Mouse (Mus musculus) forebrain, embryonic 16.5 days (tissue): Measurements from ENCODE around the gene Rnf152. TPM values are rescaled to one million over a fixed set of nuclear protein-coding genes. Genes with fewer than 3 reads are reported as not detected.

ENCODE experiments used
- ATAC-seq: fragments of 200-750 bp; cut with Nextera tagmentation; 2 replicates; pipeline ENCODE4 v1.8.0; 2017; ENCODE audit warnings: mild to moderate bottlenecking, moderate library complexity
- H3K27ac ChIP-seq: fragments of 300-500 bp; sonication (generic); 2 replicates; pipeline ENCODE4 v1.5.1; 2014; ENCODE audit warnings: low read length, control low read depth
- H3K27me3 ChIP-seq: fragments of 300-500 bp; sonication (generic); replicated peaks from 2 replicates; pipeline ENCODE4 v1.6.1; 2014; ENCODE audit warnings: low read length; ENCODE audit not compliant: control insufficient read depth, insufficient read depth
- H3K36me3 ChIP-seq: fragments of 300-500 bp; sonication (generic); 2 replicates; pipeline ENCODE4 v1.6.1; 2014; ENCODE audit not compliant: control insufficient read depth, insufficient read depth
- H3K4me1 ChIP-seq: fragments of 300-500 bp; sonication (generic); replicated peaks from 2 replicates; pipeline ENCODE4 v1.6.1; 2014; ENCODE audit warnings: low read length; ENCODE audit not compliant: control insufficient read depth, insufficient read depth
- H3K4me2 ChIP-seq: fragments of 300-500 bp; sonication (generic); 2 replicates; pipeline ENCODE4 v1.6.1; 2014; ENCODE audit warnings: mild to moderate bottlenecking, low read length, control low read depth
- H3K4me3 ChIP-seq: fragments of 300-500 bp; sonication (generic); replicated peaks from 2 replicates; pipeline ENCODE4 v1.5.1; 2014; ENCODE audit warnings: mild to moderate bottlenecking, low read length, control low read depth
- H3K9ac ChIP-seq: fragments of 300-500 bp; sonication (generic); replicated peaks from 2 replicates; pipeline ENCODE4 v1.6.1; 2014; ENCODE audit warnings: low read depth, low read length, control low read depth
- H3K9me3 ChIP-seq: fragments of 300-500 bp; sonication (generic); 2 replicates; pipeline ENCODE4 v1.6.1; 2016; ENCODE audit warnings: low read length; ENCODE audit not compliant: control insufficient read depth
- WGBS: fragments of 180-500 bp; shearing (Covaris S2); extraction: QIAGEN DNeasy Blood & Tissue Kit; methylation state at CpG from one replicate; pipeline ENCODE4 v1.1.7; 2014; 5-methylcytosine and 5-hydroxymethylcytosine counted together
- polyA plus RNA-seq: library from polyadenylated mRNA; unstranded; fragments of >200 nt; fragmentation: Nextera tagmentation; extraction: Ambion mirVana; gene quantifications from 2 replicates; pipeline ENCODE4 v1.2.1, GENCODE M21; 2015

Rnf152 gene
- polyA plus RNA-seq, 1 experiment from 2014 or later = 9.2 TPM

GRCm38 (mm10) chr1:105354901-105355891 is 1.3 kb downstream of the Rnf152 start:
- Histone ChIP-seq H3K4me3 (peak overlapping the region; percentile 65), H3K27ac (peak overlapping the region; percentile 51), H3K27me3 (no peaks in the 10 kb centered on the region), H3K4me2 (peak overlapping the region; percentile 81), H3K9me3 (no peaks in the 10 kb centered on the region), H3K9ac (peak overlapping the region; percentile 71), H3K4me1 (0 out of 2 replicates have a peak, but pooled peaks cover 2% of the 10 kb centered on the region), H3K36me3 (no peaks in the 10 kb centered on the region)
- ATAC-seq = peak; percentile 70
- WGBS = 6% methylated on average over 30 of the region's 30 CpGs

DNA sequence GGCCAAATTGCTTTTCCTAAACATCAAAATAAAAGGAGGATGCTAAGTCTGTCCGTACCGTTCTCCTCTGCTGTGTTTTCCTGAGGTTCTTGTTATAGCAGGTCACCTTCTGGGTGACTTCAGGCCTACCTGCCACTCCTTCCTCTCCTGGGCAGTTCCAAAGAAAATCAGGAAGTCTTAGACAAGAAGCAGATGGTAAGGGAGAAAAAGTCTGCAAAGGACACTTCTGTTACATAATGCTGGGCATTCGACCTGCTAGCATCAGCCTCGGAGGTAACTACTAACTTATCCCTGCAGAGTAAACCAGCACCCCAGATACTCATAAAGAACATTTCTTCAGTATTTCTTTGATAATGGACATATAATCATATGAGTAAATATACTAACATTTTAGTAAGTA is 4.7 kb downstream of the Rnf152 start:
- Histone ChIP-seq H3K4me3 (no peak overlapping the region), H3K9ac (no peak overlapping the region), H3K4me2 (no peak overlapping the region), H3K4me1 (0 out of 2 replicates have a peak, but pooled peaks cover 2% of the 10 kb centered on the region), H3K9me3 (no peaks in the 10 kb centered on the region), H3K27me3 (no peaks in the 10 kb centered on the region), H3K36me3 (no peaks in the 10 kb centered on the region), H3K27ac (no peak overlapping the region)
- ATAC-seq = no peak
- WGBS = 95% methylated on average over 4 of the region's 4 CpGs

GRCm38 (mm10) chr1:105342305-105342704 is 14.2 kb downstream of the Rnf152 start:
- ATAC-seq = no peak
- no peak overlapping the region for H3K4me3 ChIP-seq

DNA sequence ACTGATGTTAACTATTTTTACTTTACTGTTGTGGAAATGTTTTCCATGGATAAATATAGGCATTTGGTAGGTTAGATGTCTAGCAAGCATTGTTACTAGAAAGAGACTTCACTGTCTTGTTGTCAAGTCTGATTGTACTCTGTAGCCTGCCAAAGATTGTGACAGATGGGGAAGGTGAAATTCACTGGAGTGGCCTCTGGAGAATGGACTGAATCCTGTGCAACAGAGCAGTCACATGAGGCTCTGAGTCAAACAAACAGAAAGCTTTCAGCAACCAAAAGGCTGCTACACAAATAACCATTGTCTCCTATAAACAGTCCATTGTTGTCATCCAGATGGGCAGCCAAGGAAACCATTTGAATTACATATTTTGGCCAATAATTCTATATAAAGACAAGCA is 15.6 kb downstream of the Rnf152 start:
- no peaks in the 10 kb centered on the region for H3K27me3 ChIP-seq
- H3K9ac ChIP-seq = no peak overlapping the region
- no peak overlapping the region for H3K4me2 ChIP-seq
- H3K9me3 ChIP-seq = no peaks in the 10 kb centered on the region
- H3K4me3 ChIP-seq = no peak overlapping the region
- no peaks in the 10 kb centered on the region for H3K36me3 ChIP-seq
- H3K27ac ChIP-seq = no peak overlapping the region
- H3K4me1 ChIP-seq = no peaks in the 10 kb centered on the region
- ATAC-seq = no peak

More at GRCm38 (mm10) chr1:105342305-105342704, 14.2 kb downstream of the Rnf152 start:
- no peaks in the 10 kb centered on the region for H3K27me3 ChIP-seq
- H3K4me1 ChIP-seq = no peaks in the 10 kb centered on the region
- no peaks in the 10 kb centered on the region for H3K36me3 ChIP-seq
- 91% methylated on average over 6 of the region's 6 CpGs for WGBS
- H3K4me2 ChIP-seq = no peak overlapping the region
- H3K9ac ChIP-seq = no peak overlapping the region
- no peaks in the 10 kb centered on the region for H3K9me3 ChIP-seq
- H3K27ac ChIP-seq = no peak overlapping the region

DNA sequence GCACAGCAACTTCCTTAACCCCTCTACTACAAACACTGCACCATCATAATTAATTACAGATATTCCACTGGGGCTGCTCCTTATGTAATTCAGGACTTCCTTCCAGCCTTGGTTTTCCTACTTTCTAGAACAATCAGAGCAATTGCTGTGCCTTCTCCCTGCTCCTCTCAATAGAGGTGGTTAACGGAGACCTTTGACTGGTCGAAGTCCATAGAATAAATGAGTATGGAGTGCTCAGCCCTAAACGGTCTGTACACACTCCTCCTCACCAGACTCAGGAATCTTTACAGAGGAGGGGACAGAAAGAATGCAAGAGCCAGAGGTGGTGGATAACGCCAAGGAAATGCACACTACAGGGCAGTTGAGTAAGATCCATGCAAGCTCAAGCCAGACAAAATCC is 19.1 kb downstream of the Rnf152 start:
- H3K4me1 ChIP-seq = no peaks in the 10 kb centered on the region
- ATAC-seq = no peak
- no peak overlapping the region for H3K4me2 ChIP-seq
- H3K4me3 ChIP-seq = no peak overlapping the region
- H3K27me3 ChIP-seq = no peaks in the 10 kb centered on the region
- no peaks in the 10 kb centered on the region for H3K9me3 ChIP-seq
- no peak overlapping the region for H3K9ac ChIP-seq
- no peak overlapping the region for H3K27ac ChIP-seq
- 90% methylated on average over 4 of the region's 4 CpGs for WGBS
- H3K36me3 ChIP-seq = no peaks in the 10 kb centered on the region

DNA sequence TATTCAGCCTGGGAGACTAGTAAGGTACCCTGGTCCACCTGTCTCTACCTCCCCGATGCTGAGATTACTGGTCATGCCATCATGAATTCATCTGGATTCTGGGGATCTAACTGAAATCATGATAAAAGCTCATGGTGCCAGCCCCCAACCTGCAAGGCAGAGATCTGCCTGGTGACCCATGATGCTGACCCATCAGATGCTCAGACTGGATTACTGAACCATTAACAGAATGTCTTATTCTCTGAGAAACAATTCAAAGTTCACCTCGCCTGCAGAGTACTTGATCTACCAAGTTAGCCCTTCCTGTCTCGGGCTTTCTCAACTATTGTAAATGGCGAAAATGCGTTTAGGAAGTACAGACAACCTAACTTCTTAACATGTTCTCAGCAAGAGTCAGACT is 20.4 kb downstream of the Rnf152 start:
- H3K27ac ChIP-seq = no peak overlapping the region
- no peak overlapping the region for H3K4me2 ChIP-seq
- H3K36me3 ChIP-seq = no peaks in the 10 kb centered on the region
- WGBS = 93% methylated on average over 5 of the region's 5 CpGs
- no peak overlapping the region for H3K9ac ChIP-seq
- no peaks in the 10 kb centered on the region for H3K4me1 ChIP-seq
- H3K9me3 ChIP-seq = no peaks in the 10 kb centered on the region
- no peaks in the 10 kb centered on the region for H3K27me3 ChIP-seq
- no peak overlapping the region for H3K4me3 ChIP-seq
- ATAC-seq = no peak

DNA sequence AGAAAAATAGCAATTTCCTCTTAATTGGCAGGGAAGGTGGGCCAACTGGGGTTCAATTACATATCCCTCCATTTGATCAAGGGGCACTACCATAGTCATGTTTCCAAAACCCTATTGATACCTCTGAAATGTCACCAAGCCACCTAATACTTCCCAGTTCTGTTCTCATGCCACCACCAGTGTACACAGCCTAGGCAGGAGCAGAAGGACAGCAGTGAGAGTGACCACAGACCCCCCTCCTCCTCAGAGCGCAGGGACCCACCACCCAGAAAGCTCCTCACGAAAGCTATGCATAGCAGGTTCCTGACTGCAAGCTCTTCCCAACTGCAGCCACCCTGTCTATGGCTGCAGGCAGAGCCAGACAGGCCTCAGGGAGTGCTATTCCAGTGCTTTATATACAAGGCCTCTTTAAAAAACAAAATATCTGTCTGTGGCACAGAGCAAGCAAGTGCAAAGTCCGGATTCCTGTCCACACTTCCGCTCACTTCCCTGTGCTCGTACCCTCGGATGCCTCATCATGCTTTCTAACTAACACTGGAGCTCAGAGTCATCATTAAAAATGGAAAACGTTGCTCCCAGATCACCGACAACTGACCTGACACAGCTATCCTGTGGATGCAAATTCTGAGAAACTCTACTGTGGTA is 24.3 kb downstream of the Rnf152 start:
- Histone ChIP-seq H3K27ac (no peak overlapping the region), H3K9me3 (no peaks in the 10 kb centered on the region), H3K4me1 (no peaks in the 10 kb centered on the region), H3K36me3 (no peaks in the 10 kb centered on the region), H3K9ac (no peak overlapping the region), H3K27me3 (no peaks in the 10 kb centered on the region), H3K4me2 (no peak overlapping the region), H3K4me3 (no peak overlapping the region)
- WGBS = 84% methylated on average over 8 of the region's 8 CpGs
- no peak for ATAC-seq

DNA sequence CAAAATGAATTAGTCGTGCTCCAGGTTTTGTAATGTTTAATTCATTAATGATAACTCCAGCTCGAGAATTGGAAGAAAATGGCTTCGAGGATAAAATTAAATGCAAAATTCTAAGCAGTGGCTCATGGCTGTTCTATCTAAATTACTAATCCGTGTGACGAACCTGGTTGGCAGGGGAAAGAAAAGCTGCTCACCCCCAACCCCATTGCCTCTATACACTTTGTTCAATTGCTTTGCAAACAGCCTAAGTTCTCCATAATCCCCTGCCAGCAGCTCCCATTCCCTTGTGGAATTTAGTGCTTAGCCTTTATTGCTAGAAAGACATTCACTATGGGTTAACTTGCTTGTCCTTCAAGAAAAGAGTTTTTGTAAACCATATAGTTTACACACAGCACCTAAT is 24.9 kb downstream of the Rnf152 start:
- H3K4me1 ChIP-seq = no peaks in the 10 kb centered on the region

DNA sequence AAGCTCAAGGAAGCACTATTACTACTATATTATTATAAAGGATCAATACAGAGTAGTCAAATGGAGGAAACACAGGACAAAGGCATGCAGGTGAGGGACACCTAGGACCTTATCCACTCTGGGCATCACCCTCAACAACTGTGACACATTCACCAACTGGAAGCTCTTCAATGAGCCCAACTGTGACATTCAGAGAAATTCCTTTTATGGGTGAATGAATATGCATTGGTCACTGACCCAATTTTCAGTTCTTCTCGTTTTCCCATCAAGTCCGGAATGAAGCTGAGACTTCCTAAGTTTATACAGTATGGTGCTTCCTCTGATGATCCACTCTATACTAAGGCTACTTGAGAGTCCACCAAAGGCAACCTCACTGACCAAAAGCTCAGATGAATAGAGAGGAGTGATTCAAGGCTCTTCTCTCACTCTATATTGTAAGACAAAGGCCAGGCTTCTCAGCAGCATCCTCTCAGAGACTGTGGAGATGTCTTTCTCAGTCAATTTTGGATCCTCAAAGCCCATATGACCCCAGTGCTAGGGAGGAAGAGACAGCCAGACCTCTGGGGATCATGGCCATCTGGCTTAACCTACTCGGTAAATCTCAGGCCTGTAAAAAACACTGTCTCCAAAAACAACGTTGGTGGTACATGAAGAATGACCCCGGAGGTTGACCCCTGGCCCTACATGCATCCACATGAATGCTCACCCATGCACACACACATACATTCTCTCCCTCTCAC is 25.8 kb downstream of the Rnf152 start:
- no peak for ATAC-seq

More for the DNA sequence above, 24.9 kb downstream of the Rnf152 start:
- Histone ChIP-seq H3K9me3 (no peaks in the 10 kb centered on the region), H3K9ac (no peak overlapping the region), H3K4me2 (no peak overlapping the region), H3K4me3 (no peak overlapping the region), H3K36me3 (no peaks in the 10 kb centered on the region), H3K27me3 (no peaks in the 10 kb centered on the region), H3K27ac (no peak overlapping the region)
- no peak for ATAC-seq
- WGBS = 23% methylated on average over 5 of the region's 5 CpGs

More for the DNA sequence above, 25.8 kb downstream of the Rnf152 start:
- H3K27ac ChIP-seq = no peak overlapping the region
- no peaks in the 10 kb centered on the region for H3K9me3 ChIP-seq
- no peaks in the 10 kb centered on the region for H3K4me1 ChIP-seq
- no peaks in the 10 kb centered on the region for H3K36me3 ChIP-seq
- H3K9ac ChIP-seq = no peak overlapping the region
- H3K4me3 ChIP-seq = no peak overlapping the region
- 83% methylated on average over 5 of the region's 5 CpGs for WGBS
- H3K27me3 ChIP-seq = no peaks in the 10 kb centered on the region
- H3K4me2 ChIP-seq = no peak overlapping the region
